Mouse (Mus musculus): ENCODE results near the gene Kctd2. TPM values are rescaled to one million over a fixed set of nuclear protein-coding genes. Genes with fewer than 3 reads are reported as not detected.

Kctd2 gene
- polyA plus RNA-seq, 1 experiment from 2014 or later: 25.3 TPM

Small RNA genes within 50 kb of the gene (microRNA-seq; reads per million reads assigned to microRNA genes)
- gene Mir3968: 0.62 reads per million

Other genes starting within 250 kb of the Kctd2 start
- gene Tmem104, start 232.6 kb upstream of the Kctd2 start, polyA plus RNA-seq (2015; fragmentation: Nextera tagmentation; extraction: Ambion mirVana): 10.3 and 10.7 TPM in 2 replicates
- 20.9 and 23.7 TPM in 2 replicates for gene Nat9, start 232.3 kb upstream of the Kctd2 start, polyA plus RNA-seq (2015; fragmentation: Nextera tagmentation; extraction: Ambion mirVana)
- 0.06 and 0.12 TPM in 2 replicates for gene Grin2c, start 152.9 kb upstream of the Kctd2 start, polyA plus RNA-seq (2015; fragmentation: Nextera tagmentation; extraction: Ambion mirVana)
- gene Fdxr, start 143.1 kb upstream of the Kctd2 start, polyA plus RNA-seq (2015; fragmentation: Nextera tagmentation; extraction: Ambion mirVana): 19.3 and 24.1 TPM in 2 replicates
- 0.41 and 0.43 TPM in 2 replicates for gene Fads6, start 122.5 kb upstream of the Kctd2 start, polyA plus RNA-seq (2015; fragmentation: Nextera tagmentation; extraction: Ambion mirVana)
- not detected in 2 replicates for gene Otop2, start 113.0 kb upstream of the Kctd2 start, polyA plus RNA-seq (2015; fragmentation: Nextera tagmentation; extraction: Ambion mirVana)
- gene Ush1g, start 98.1 kb upstream of the Kctd2 start, polyA plus RNA-seq (2015; fragmentation: Nextera tagmentation; extraction: Ambion mirVana): 0.05 TPM in 1 of 2 replicates, not detected in the other
- gene Otop3, start 85.4 kb upstream of the Kctd2 start, polyA plus RNA-seq (2015; fragmentation: Nextera tagmentation; extraction: Ambion mirVana): 0.30 and 0.35 TPM in 2 replicates
- gene Hid1, start 52.4 kb upstream of the Kctd2 start, polyA plus RNA-seq (2015; fragmentation: Nextera tagmentation; extraction: Ambion mirVana): 47.4 and 48.0 TPM in 2 replicates
- 23.0 and 27.1 TPM in 2 replicates for gene Cdr2l, start 38.2 kb upstream of the Kctd2 start, polyA plus RNA-seq (2015; fragmentation: Nextera tagmentation; extraction: Ambion mirVana)
- 226 and 244 TPM in 2 replicates for gene Mrpl58, start 16.4 kb upstream of the Kctd2 start, polyA plus RNA-seq (2015; fragmentation: Nextera tagmentation; extraction: Ambion mirVana)
- gene Atp5h, start 166 bp upstream of the Kctd2 start, polyA plus RNA-seq (2015; fragmentation: Nextera tagmentation; extraction: Ambion mirVana): 948 and 970 TPM in 2 replicates
- not detected in 2 replicates for gene Trim80, start 20.4 kb downstream of the Kctd2 start, polyA plus RNA-seq (2015; fragmentation: Nextera tagmentation; extraction: Ambion mirVana)
- gene Slc16a5, start 42.3 kb downstream of the Kctd2 start, polyA plus RNA-seq (2015; fragmentation: Nextera tagmentation; extraction: Ambion mirVana): 0.09 and 0.13 TPM in 2 replicates
- 17.4 and 17.8 TPM in 2 replicates for gene Armc7, start 55.5 kb downstream of the Kctd2 start, polyA plus RNA-seq (2015; fragmentation: Nextera tagmentation; extraction: Ambion mirVana)
- 90.2 and 96.5 TPM in 2 replicates for gene Nt5c, start 71.7 kb downstream of the Kctd2 start, polyA plus RNA-seq (2015; fragmentation: Nextera tagmentation; extraction: Ambion mirVana)
- 1,462 and 1,532 TPM in 2 replicates for gene Jpt1, start 94.3 kb downstream of the Kctd2 start, polyA plus RNA-seq (2015; fragmentation: Nextera tagmentation; extraction: Ambion mirVana)
- gene Sumo2, start 116.1 kb downstream of the Kctd2 start, polyA plus RNA-seq (2015; fragmentation: Nextera tagmentation; extraction: Ambion mirVana): 1,358 and 1,460 TPM in 2 replicates
- 130 TPM in 2 replicates for gene Nup85, start 144.3 kb downstream of the Kctd2 start, polyA plus RNA-seq (2015; fragmentation: Nextera tagmentation; extraction: Ambion mirVana)
- gene Mrps7, start 183.8 kb downstream of the Kctd2 start, polyA plus RNA-seq (2015; fragmentation: Nextera tagmentation; extraction: Ambion mirVana): 77.6 and 78.8 TPM in 2 replicates
- gene Gga3, start 183.9 kb downstream of the Kctd2 start, polyA plus RNA-seq (2015; fragmentation: Nextera tagmentation; extraction: Ambion mirVana): 31.8 and 38.1 TPM in 2 replicates
- gene Mif4gd, start 192.8 kb downstream of the Kctd2 start, polyA plus RNA-seq (2015; fragmentation: Nextera tagmentation; extraction: Ambion mirVana): 8.8 and 10.5 TPM in 2 replicates
- 32.6 and 35.4 TPM in 2 replicates for gene Slc25a19, start 208.2 kb downstream of the Kctd2 start, polyA plus RNA-seq (2015; fragmentation: Nextera tagmentation; extraction: Ambion mirVana)

All from midbrain, embryonic 13.5 days (tissue).